Comparison of ENCODE assay signal across 27 mouse cellular contexts in the genomic region with DNA sequence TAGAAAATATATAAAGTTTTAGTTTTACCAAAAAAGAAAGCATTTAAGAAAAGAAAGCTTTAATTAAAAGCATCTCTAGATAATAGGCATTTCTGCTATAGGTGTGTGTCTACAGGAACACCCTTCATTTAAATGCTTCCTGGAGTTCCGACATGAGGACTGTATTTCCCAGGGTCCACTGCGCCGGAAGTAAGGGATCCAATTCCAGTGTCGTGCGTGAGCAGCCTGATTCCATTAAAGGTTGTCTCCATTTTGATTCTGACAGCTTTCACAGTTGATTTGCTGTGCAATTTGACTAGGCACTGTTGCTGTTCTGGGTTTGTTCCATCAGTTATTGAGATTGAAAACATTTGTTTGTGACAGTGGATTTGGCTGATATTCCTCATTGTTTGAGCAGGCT. TPM values are rescaled to one million over a fixed set of nuclear protein-coding genes. Genes with fewer than 3 reads are reported as not detected.
A peak's percentile ranks its signal among the peaks of the same experiment; 100 is the strongest.
DNase-seq lines count a peak whose midpoint lies in the region; ATAC-seq lines count a peak whose summit lies in the region.
"Had no signal": no experiment of that assay in that cellular context is flagged by ENCODE, and none has a peak within 500 bp of the region (broad histone marks: within the 10 kb centered on the region; RNA-seq: fewer than 3 reads in every experiment).

No protein-coding gene starts in this region.

- no peak for ATAC-seq in kidney, embryonic 16.5 days (ENCODE audit: low FRiP score, low TSS enrichment)
- no peak for ATAC-seq in embryonic facial prominence, embryonic 11.5 days (replicated peaks; ENCODE audit: insufficient number of reproducible peaks, low FRiP score, low TSS enrichment, low read depth)
- ATAC-seq in midbrain, embryonic 16.5 days = no peak
- ATAC-seq: forebrain, embryonic 13.5 days; forebrain, embryonic 16.5 days; hindbrain, embryonic 16.5 days; intestine, embryonic 15.5 days had no signal

- peaks cover 14% of the 10 kb centered on the region for H3K4me1 ChIP-seq in kidney, embryonic 16.5 days (ENCODE audit: insufficient read depth, low read length)
- no peaks in the 10 kb centered on the region for H3K4me1 ChIP-seq in embryonic facial prominence, embryonic 11.5 days (ENCODE audit: control insufficient read depth, insufficient read depth, low read length)
- H3K4me1 ChIP-seq in midbrain, embryonic 16.5 days (ENCODE audit: control insufficient read depth, insufficient read depth, low read length) = peaks cover 14% of the 10 kb centered on the region
- H3K4me1 ChIP-seq: intestine, embryonic 15.5 days had no signal

- DNase-seq in kidney, adult 9 months = peak; percentile 13
- DNase-seq in ES-CJ7 (ENCODE audit: low read depth, low spot score) (peak; percentile 62), R1 (ENCODE audit: low read depth, low spot score) (peak; percentile 66)
- DNase-seq in embryonic facial prominence, embryonic 11.5 days (ENCODE audit: low spot score) = peak; percentile 25
- DNase-seq in lung, postnatal 10 days = no peak
- DNase-seq: adrenal gland, adult 2 months; adrenal gland, postnatal 14 days; cerebellum, adult 11 months; cerebellum, adult 2 months; cerebellum, adult 9-11 months; cerebellum, postnatal 25 days; gastrocnemius, postnatal 10 days; gastrocnemius, postnatal 36 days; heart, postnatal 10 days; heart, postnatal 36 days had no signal

- no peak overlapping the region for H3K4me2 ChIP-seq in kidney, embryonic 16.5 days (replicated peaks; ENCODE audit: low read depth, low read length)
- no peak overlapping the region for H3K4me2 ChIP-seq in embryonic facial prominence, embryonic 11.5 days (ENCODE audit: low read depth, low read length)
- H3K4me2 ChIP-seq in midbrain, embryonic 16.5 days (ENCODE audit: low read length) = no peak overlapping the region
- H3K4me2 ChIP-seq: forebrain, embryonic 13.5 days; heart, embryonic 12.5 days; heart, embryonic 15.5 days; hindbrain, embryonic 13.5 days; intestine, embryonic 15.5 days had no signal

- H3K27me3 ChIP-seq in kidney, embryonic 16.5 days (ENCODE audit: insufficient read depth, low read length) = no peaks in the 10 kb centered on the region
- H3K27me3 ChIP-seq in embryonic facial prominence, embryonic 11.5 days (ENCODE audit: control insufficient read depth, insufficient read depth, low read length) = no peaks in the 10 kb centered on the region
- no peaks in the 10 kb centered on the region for H3K27me3 ChIP-seq in midbrain, embryonic 16.5 days (ENCODE audit: control insufficient read depth, insufficient read depth, low read depth, low read length)
- H3K27me3 ChIP-seq: forebrain, embryonic 13.5 days; heart, embryonic 12.5 days; heart, embryonic 15.5 days; hindbrain, embryonic 13.5 days; intestine, embryonic 15.5 days had no signal

- H3K4me3 ChIP-seq in kidney, embryonic 16.5 days (ENCODE audit: low read length) = no peak overlapping the region
- no peak overlapping the region for H3K4me3 ChIP-seq in embryonic facial prominence, embryonic 11.5 days (ENCODE audit: low read depth, low read length)
- no peak overlapping the region for H3K4me3 ChIP-seq in midbrain, embryonic 16.5 days (ENCODE audit: low read depth, low read length)
- H3K4me3 ChIP-seq: forebrain, embryonic 10.5 days; forebrain, embryonic 13.5 days; heart, embryonic 12.5 days; heart, embryonic 15.5 days; hindbrain, embryonic 10.5 days; hindbrain, embryonic 13.5 days; intestine, embryonic 15.5 days had no signal

- H3K9ac ChIP-seq in kidney, embryonic 16.5 days (replicated peaks; ENCODE audit: low read length) = no peak overlapping the region
- no peak overlapping the region for H3K9ac ChIP-seq in embryonic facial prominence, embryonic 11.5 days (replicated peaks; ENCODE audit: low read length)
- H3K9ac ChIP-seq in midbrain, embryonic 16.5 days (ENCODE audit: low read depth, low read length) = no peak overlapping the region
- H3K9ac ChIP-seq: forebrain, embryonic 13.5 days; heart, embryonic 12.5 days; heart, embryonic 15.5 days; hindbrain, embryonic 13.5 days; intestine, embryonic 15.5 days had no signal

- 0 out of 2 replicates have a peak, but pooled peaks cover 3% of the 10 kb centered on the region for H3K36me3 ChIP-seq in kidney, embryonic 16.5 days (ENCODE audit: insufficient read depth, low read length)
- H3K36me3 ChIP-seq in embryonic facial prominence, embryonic 11.5 days (replicated peaks; ENCODE audit: control insufficient read depth, insufficient read depth, low read depth, low read length) = no peaks in the 10 kb centered on the region
- no peaks in the 10 kb centered on the region for H3K36me3 ChIP-seq in midbrain, embryonic 16.5 days (ENCODE audit: control insufficient read depth, insufficient read depth, low read length)
- H3K36me3 ChIP-seq: heart, embryonic 15.5 days; intestine, embryonic 15.5 days had no signal

- H3K27ac ChIP-seq in kidney, embryonic 16.5 days (ENCODE audit: low read length) = no peak overlapping the region
- H3K27ac ChIP-seq in embryonic facial prominence, embryonic 11.5 days (replicated peaks; ENCODE audit: low read depth, low read length) = no peak overlapping the region
- no peak overlapping the region for H3K27ac ChIP-seq in midbrain, embryonic 16.5 days (ENCODE audit: low read length)
- H3K27ac ChIP-seq: forebrain, embryonic 10.5 days; forebrain, embryonic 13.5 days; heart, embryonic 15.5 days; hindbrain, embryonic 10.5 days; hindbrain, embryonic 13.5 days; intestine, embryonic 15.5 days had no signal

- H3K9me3 ChIP-seq in kidney, embryonic 16.5 days (ENCODE audit: low read length) = no peaks in the 10 kb centered on the region
- no peaks in the 10 kb centered on the region for H3K9me3 ChIP-seq in embryonic facial prominence, embryonic 11.5 days (replicated peaks; ENCODE audit: control insufficient read depth, low read length)
- H3K9me3 ChIP-seq in midbrain, embryonic 16.5 days (replicated peaks; ENCODE audit: control insufficient read depth, low read length, poor library complexity, severe bottlenecking) = no peaks in the 10 kb centered on the region
- H3K9me3 ChIP-seq: forebrain, embryonic 10.5 days; forebrain, embryonic 13.5 days; G1E; heart, embryonic 12.5 days; heart, embryonic 15.5 days; hindbrain, embryonic 10.5 days; hindbrain, embryonic 13.5 days; intestine, embryonic 15.5 days had no signal

- 67% methylated on average over 5 of the region's 5 CpGs for WGBS in kidney, embryonic 16.5 days
- WGBS in embryonic facial prominence, embryonic 11.5 days = 54% methylated on average over 5 of the region's 5 CpGs
- WGBS in midbrain, embryonic 16.5 days = 84% methylated on average over 5 of the region's 5 CpGs

RNA-seq across cellular contexts. Expression of gene Zfp626, which starts 4.0 kb away (rescaled TPM):
- 1.8 and 2.5 TPM in 2 replicates for polyA plus RNA-seq in kidney, embryonic 16.5 days (2015; fragmentation: Nextera tagmentation; extraction: Ambion mirVana)
- 2.6 and 2.9 TPM in 2 replicates for polyA plus RNA-seq in embryonic facial prominence, embryonic 11.5 days (2014; fragmentation: Nextera tagmentation; extraction: Ambion mirVana)
- polyA plus RNA-seq in midbrain, embryonic 16.5 days (2015; fragmentation: Nextera tagmentation; extraction: Ambion mirVana) = 1.4 and 2.0 TPM in 2 replicates

RNA-seq across cellular contexts. Expression of gene Zfp59, which starts 35.4 kb away (rescaled TPM):
- polyA plus RNA-seq in kidney, embryonic 16.5 days (2015; fragmentation: Nextera tagmentation; extraction: Ambion mirVana) = 9.1 and 9.6 TPM in 2 replicates
- polyA plus RNA-seq in embryonic facial prominence, embryonic 11.5 days (2014; fragmentation: Nextera tagmentation; extraction: Ambion mirVana) = 13.3 and 13.4 TPM in 2 replicates
- 10.8 and 12.1 TPM in 2 replicates for polyA plus RNA-seq in midbrain, embryonic 16.5 days (2015; fragmentation: Nextera tagmentation; extraction: Ambion mirVana)

RNA-seq across cellular contexts. Expression of gene Zfp607a, which starts 54.3 kb away (rescaled TPM):
- polyA plus RNA-seq in kidney, embryonic 16.5 days (2015; fragmentation: Nextera tagmentation; extraction: Ambion mirVana) = 3.9 and 4.7 TPM in 2 replicates
- polyA plus RNA-seq in embryonic facial prominence, embryonic 11.5 days (2014; fragmentation: Nextera tagmentation; extraction: Ambion mirVana) = 3.8 and 4.4 TPM in 2 replicates
- 1.1 and 1.2 TPM in 2 replicates for polyA plus RNA-seq in midbrain, embryonic 16.5 days (2015; fragmentation: Nextera tagmentation; extraction: Ambion mirVana)
